Mouse (Mus musculus) layer of hippocampus, postnatal 25 days (tissue): ENCODE results near the gene Ilkap. TPM values are rescaled to one million over a fixed set of nuclear protein-coding genes. Genes with fewer than 3 reads are reported as not detected.

Experiments
- DNase-seq, 2 experiments: peaks; one replicate each; pipeline ENCODE4 v3.0.0; 2022; ENCODE audit warnings: mixed read lengths in 2 of 2, low spot score in 1 of 2; ENCODE audit errors: extremely low spot score in 1 of 2
- total RNA-seq, 2 experiments: library from RNA; stranded (reverse); gene quantifications; 2 replicates each; pipeline ENCODE4 v1.2.3; 2021

Ilkap gene
- total RNA-seq, 2 experiments from 2014 or later, result 55.2 to 63.6 TPM

GRCm38 (mm10) chr1:91415311-91415710 is 16.7 kb upstream of the Ilkap start:
- DNase-seq, result no peak

GRCm38 (mm10) chr1:91414903-91415302 is 16.3 kb upstream of the Ilkap start:
- no peak for DNase-seq

- DNase-seq, result peak; percentile 45 to 60
These were observed 15.4 kb upstream of the Ilkap start, which contains the start of gene Hes6 for GRCm38 (mm10) chr1:91413898-91414594. Hes6 (minus strand) TSS chr1:91414038.

GRCm38 (mm10) chr1:91413536-91413897 is 14.9 kb upstream of the Ilkap start:
- no peak for DNase-seq

- DNase-seq, result peak; percentile 73 to 81
These were observed 14.5 kb upstream of the Ilkap start for GRCm38 (mm10) chr1:91413030-91413506.

GRCm38 (mm10) chr1:91412286-91413029 is 13.8 kb upstream of the Ilkap start:
- DNase-seq, result no peak

GRCm38 (mm10) chr1:91411631-91412285 is 13.1 kb upstream of the Ilkap start:
- DNase-seq, result no peak

GRCm38 (mm10) chr1:91407819-91408218 is 9.2 kb upstream of the Ilkap start:
- no peak for DNase-seq

GRCm38 (mm10) chr1:91405406-91406169 is 7.0 kb upstream of the Ilkap start:
- DNase-seq, result no peak

- no peak for DNase-seq
These were observed 6.4 kb upstream of the Ilkap start for GRCm38 (mm10) chr1:91404976-91405375.

GRCm38 (mm10) chr1:91397927-91398259 is 722 bp downstream of the Ilkap start:
- DNase-seq, result no peak

GRCm38 (mm10) chr1:91390369-91390768 is 8.2 kb downstream of the Ilkap start:
- no peak for DNase-seq

- DNase-seq, result no peak
These were observed 17.5 kb downstream of the Ilkap start for GRCm38 (mm10) chr1:91381091-91381471.

GRCm38 (mm10) chr1:91380453-91381090 is 18.0 kb downstream of the Ilkap start:
- peak; percentile 50 to 93 for DNase-seq

GRCm38 (mm10) chr1:91373414-91373835 is 25.2 kb downstream of the Ilkap start:
- no peak for DNase-seq

GRCm38 (mm10) chr1:91370055-91370454 is 28.6 kb downstream of the Ilkap start:
- no peak for DNase-seq

- DNase-seq, result no peak
These were observed 29.2 kb downstream of the Ilkap start for GRCm38 (mm10) chr1:91369408-91369807.

- no peak for DNase-seq
These were observed 31.3 kb downstream of the Ilkap start for GRCm38 (mm10) chr1:91367295-91367694.

GRCm38 (mm10) chr1:91366215-91367108 is 32.2 kb downstream of the Ilkap start, which contains the start of gene Erfe:
Erfe (plus strand) TSS chr1:91366430.
- peak; percentile 32 to 47 for DNase-seq
